ENCODE assay signal across 10 mouse cellular contexts in the genomic region with DNA sequence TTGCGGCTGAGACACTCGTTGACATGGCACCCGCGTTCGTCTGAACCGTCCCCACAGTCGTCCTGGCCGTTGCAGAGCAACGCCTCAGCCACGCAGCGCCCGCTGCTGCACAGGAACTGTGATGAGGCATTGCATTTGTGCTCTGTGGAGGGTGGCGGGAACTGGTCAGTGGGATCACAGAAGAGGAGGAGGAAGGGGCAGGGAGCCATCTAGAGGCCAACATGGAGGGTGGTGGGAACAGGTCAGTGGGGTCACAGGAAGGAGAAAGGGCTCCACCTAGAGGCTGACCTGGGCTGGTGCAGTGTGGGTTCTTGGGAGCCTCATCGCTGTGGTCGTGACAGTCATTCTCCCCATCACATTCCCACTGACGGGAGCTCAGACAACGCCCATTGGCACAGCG. TPM values are rescaled to one million over a fixed set of nuclear protein-coding genes. Genes with fewer than 3 reads are reported as not detected.
A peak's percentile ranks its signal among the peaks of the same experiment; 100 is the strongest.
DNase-seq lines count a peak whose midpoint lies in the region; ATAC-seq and TF ChIP-seq lines count a peak whose summit lies in the region.
"Had no signal": no experiment of that assay in that cellular context is flagged by ENCODE, and none has a peak within 500 bp of the region (broad histone marks: within the 10 kb centered on the region; RNA-seq: fewer than 3 reads in every experiment).

No protein-coding gene starts in this region.

- no peak overlapping the region for H3K4me2 ChIP-seq in midbrain, postnatal 0 days (ENCODE audit: low read depth, low read length, poor library complexity, severe bottlenecking)
- H3K4me2 ChIP-seq: embryonic facial prominence, embryonic 12.5 days had no signal

- H3K27me3 ChIP-seq in midbrain, postnatal 0 days (ENCODE audit: insufficient read depth, low read length): no peaks in the 10 kb centered on the region
- H3K27me3 ChIP-seq: embryonic facial prominence, embryonic 12.5 days had no signal

- H3K4me3 ChIP-seq in midbrain, postnatal 0 days (ENCODE audit: low read depth, low read length): no peak overlapping the region
- H3K4me3 ChIP-seq: embryonic facial prominence, embryonic 12.5 days had no signal

- peak; percentile 54 to 62 for DNase-seq in kidney, postnatal 4 days
- no peak for DNase-seq in kidney, adult 11 months
- peak; percentile 88 for DNase-seq in R1 (ENCODE audit: low read depth, low spot score)
- DNase-seq in midbrain, postnatal 0 days (ENCODE audit: low spot score): peak; percentile 51
- DNase-seq in gastrocnemius, postnatal 36 days: no peak
- DNase-seq in yolk sac, embryonic 10.5 days (ENCODE audit: low spot score): no peak
- DNase-seq in right cerebral cortex, postnatal 14 days: no peak

- no peaks in the 10 kb centered on the region for H3K4me1 ChIP-seq in midbrain, postnatal 0 days (ENCODE audit: insufficient read depth, low read length)
- H3K4me1 ChIP-seq: embryonic facial prominence, embryonic 12.5 days had no signal

- no peaks in the 10 kb centered on the region for H3K9me3 ChIP-seq in midbrain, postnatal 0 days (ENCODE audit: low read length)
- H3K9me3 ChIP-seq: embryonic facial prominence, embryonic 12.5 days had no signal

- peaks cover 99% of the 10 kb centered on the region for H3K36me3 ChIP-seq in midbrain, postnatal 0 days (ENCODE audit: insufficient read depth, low read length)

- no peak overlapping the region for H3K9ac ChIP-seq in midbrain, postnatal 0 days (replicated peaks; ENCODE audit: low read length, poor library complexity, severe bottlenecking)
- H3K9ac ChIP-seq: embryonic facial prominence, embryonic 12.5 days had no signal

- TF ChIP-seq CTCF in midbrain, postnatal 0 days (IDR thresholded peaks at IDR 0.05): peak; percentile 73

- intact Hi-C loops in gastrocnemius, postnatal 36 days (cut with DNase I): no loop called here

- H3K27ac ChIP-seq in midbrain, postnatal 0 days (ENCODE audit: low read depth, low read length): no peak overlapping the region
- H3K27ac ChIP-seq: embryonic facial prominence, embryonic 12.5 days; macrophage had no signal

- ATAC-seq in erythroblast, adult 5-6 weeks (replicated peaks; ENCODE audit: low FRiP score, poor library complexity, severe bottlenecking): peak; percentile 53
- peak; percentile 35; the same call in 1 of the 2 replicates for ATAC-seq in midbrain, postnatal 0 days (ENCODE audit: low FRiP score)

- WGBS in midbrain, postnatal 0 days: 58% methylated on average over 18 of the region's 18 CpGs

RNA-seq across cellular contexts. Expression of gene Nxph4, which starts 21.3 kb away (rescaled TPM):
- not detected in 2 replicates for total RNA-seq in erythroblast, adult 5-6 weeks (2015; ENCODE audit: low replicate concordance)
- total RNA-seq in erythroblast, adult 5-6 weeks (2017; ENCODE audit: low replicate concordance): not detected in 2 replicates
- 11.8 and 22.6 TPM in 2 replicates for total RNA-seq in midbrain, postnatal 0 days (2014; rRNA removed)
- polyA plus RNA-seq in midbrain, postnatal 0 days (2015; fragmentation: Nextera tagmentation; extraction: Ambion mirVana): 68.9 and 72.4 TPM in 2 replicates
- under 1 TPM; 0.20 TPM for total RNA-seq in gastrocnemius, postnatal 36 days (2021)
- polyA plus RNA-seq: macrophage had no signal

RNA-seq across cellular contexts. Expression of gene Shmt2, which starts 33.5 kb away (rescaled TPM):
- 17.9 and 19.9 TPM in 2 replicates for total RNA-seq in erythroblast, adult 5-6 weeks (2015; ENCODE audit: low replicate concordance)
- total RNA-seq in erythroblast, adult 5-6 weeks (2017; ENCODE audit: low replicate concordance): 12.3 and 18.3 TPM in 2 replicates
- total RNA-seq in midbrain, postnatal 0 days (2014; rRNA removed): 39.8 and 48.0 TPM in 2 replicates
- polyA plus RNA-seq in midbrain, postnatal 0 days (2015; fragmentation: Nextera tagmentation; extraction: Ambion mirVana): 32.8 and 34.2 TPM in 2 replicates
- 10 to 100 TPM; 23.4 to 26.4 TPM for total RNA-seq in gastrocnemius, postnatal 36 days (2021)

RNA-seq across cellular contexts. Expression of gene Ndufa4l2, which starts 40.9 kb away (rescaled TPM):
- not detected in 2 replicates for total RNA-seq in erythroblast, adult 5-6 weeks (2015; ENCODE audit: low replicate concordance)
- not detected in 2 replicates for total RNA-seq in erythroblast, adult 5-6 weeks (2017; ENCODE audit: low replicate concordance)
- 16.2 and 16.6 TPM in 2 replicates for total RNA-seq in midbrain, postnatal 0 days (2014; rRNA removed)
- polyA plus RNA-seq in midbrain, postnatal 0 days (2015; fragmentation: Nextera tagmentation; extraction: Ambion mirVana): 18.7 and 19.9 TPM in 2 replicates
- total RNA-seq in gastrocnemius, postnatal 36 days (2021): 10 to 100 TPM; 11.0 to 11.3 TPM
- polyA plus RNA-seq: macrophage had no signal

RNA-seq across cellular contexts. Expression of gene Stac3, which starts 54.2 kb away (rescaled TPM):
- total RNA-seq in erythroblast, adult 5-6 weeks (2015; ENCODE audit: low replicate concordance): not detected in 2 replicates
- total RNA-seq in erythroblast, adult 5-6 weeks (2017; ENCODE audit: low replicate concordance): not detected in 2 replicates
- 1.2 and 2.3 TPM in 2 replicates for total RNA-seq in midbrain, postnatal 0 days (2014; rRNA removed)
- 0.51 and 1.0 TPM in 2 replicates for polyA plus RNA-seq in midbrain, postnatal 0 days (2015; fragmentation: Nextera tagmentation; extraction: Ambion mirVana)
- 100 to 1,000 TPM; 342 to 376 TPM for total RNA-seq in gastrocnemius, postnatal 36 days (2021)

Comparison
In these comparisons a context has a peak if more than half of its experiments do, and no peak if none do; other contexts are left out.
1. DNase-seq: peak in kidney, postnatal 4 days (2 of 2), R1 (single experiment) and midbrain, postnatal 0 days (single experiment); none in kidney, adult 11 months (single experiment), gastrocnemius, postnatal 36 days (0 of 2), yolk sac, embryonic 10.5 days (single experiment) and right cerebral cortex, postnatal 14 days (single experiment).
2. RNA of gene Nxph4, which starts 21.3 kb away (total RNA-seq): 11.8 to 22.6 TPM in midbrain, postnatal 0 days; 0.20 TPM in gastrocnemius, postnatal 36 days and not detected in erythroblast, adult 5-6 weeks; every median in the first group is over 10 times any median in the second.
3. RNA of gene Ndufa4l2, which starts 40.9 kb away (total RNA-seq): 16.2 to 16.6 TPM in midbrain, postnatal 0 days and 11.0 to 11.3 TPM in gastrocnemius, postnatal 36 days; not detected in erythroblast, adult 5-6 weeks; every median in the first group is over 10 times any median in the second.